Mouse (Mus musculus) liver, embryonic 13.5 days (tissue): Measurements from ENCODE around the gene Luzp1. TPM values are rescaled to one million over a fixed set of nuclear protein-coding genes. Genes with fewer than 3 reads are reported as not detected.

ENCODE experiments used
- ATAC-seq: fragments of 200-750 bp; cut with Nextera tagmentation; 2 replicates; pipeline ENCODE4 v1.8.0; 2017; ENCODE audit warnings: low read depth, mild to moderate bottlenecking, moderate number of reproducible peaks, moderate library complexity
- DNase-seq: peaks from one replicate; pipeline ENCODE4 v3.0.0; 2022
- H3K27ac ChIP-seq: fragments of 300-500 bp; sonication (generic); 2 replicates; pipeline ENCODE4 v1.5.1; 2015; ENCODE audit warnings: moderate library complexity, mild to moderate bottlenecking, inconsistent platforms
- H3K27me3 ChIP-seq: fragments of 300-500 bp; sonication (generic); 2 replicates; pipeline ENCODE4 v1.6.1; 2015; ENCODE audit warnings: mild to moderate bottlenecking, inconsistent platforms
- H3K36me3 ChIP-seq: fragments of 300-500 bp; sonication (generic); 2 replicates; pipeline ENCODE4 v1.6.1; 2015; ENCODE audit warnings: mild to moderate bottlenecking, inconsistent platforms
- H3K4me1 ChIP-seq: fragments of 300-500 bp; sonication (generic); replicated peaks from 2 replicates; pipeline ENCODE4 v1.6.1; 2015; ENCODE audit warnings: inconsistent platforms
- H3K4me2 ChIP-seq: fragments of 300-500 bp; sonication (generic); 2 replicates; pipeline ENCODE4 v1.6.1; 2015; ENCODE audit warnings: inconsistent platforms, mild to moderate bottlenecking, moderate library complexity
- H3K4me3 ChIP-seq: fragments of 300-500 bp; sonication (generic); replicated peaks from 2 replicates; pipeline ENCODE4 v1.5.1; 2015; ENCODE audit warnings: mild to moderate bottlenecking, inconsistent platforms
- H3K9ac ChIP-seq: fragments of 300-500 bp; sonication (generic); 2 replicates; pipeline ENCODE4 v1.6.1; 2015; ENCODE audit warnings: mild to moderate bottlenecking, inconsistent platforms
- H3K9me3 ChIP-seq: fragments of 300-500 bp; sonication (generic); replicated peaks from 2 replicates; pipeline ENCODE4 v1.6.1; 2016; ENCODE audit warnings: inconsistent platforms
- WGBS: fragments of 180-500 bp; shearing (Covaris S2); methylation state at CpG from one replicate; pipeline ENCODE4 v1.1.7; 2015; ENCODE audit not compliant: insufficient replicate concordance; 5-methylcytosine and 5-hydroxymethylcytosine counted together
- polyA plus RNA-seq: library from polyadenylated mRNA; unstranded; fragments of >200 nt; fragmentation: Nextera tagmentation; extraction: Ambion mirVana; gene quantifications from 2 replicates; pipeline ENCODE4 v1.2.1, GENCODE M21; 2015

Gene Luzp1
- 17.3 and 19.3 TPM in 2 replicates for polyA plus RNA-seq

DNA sequence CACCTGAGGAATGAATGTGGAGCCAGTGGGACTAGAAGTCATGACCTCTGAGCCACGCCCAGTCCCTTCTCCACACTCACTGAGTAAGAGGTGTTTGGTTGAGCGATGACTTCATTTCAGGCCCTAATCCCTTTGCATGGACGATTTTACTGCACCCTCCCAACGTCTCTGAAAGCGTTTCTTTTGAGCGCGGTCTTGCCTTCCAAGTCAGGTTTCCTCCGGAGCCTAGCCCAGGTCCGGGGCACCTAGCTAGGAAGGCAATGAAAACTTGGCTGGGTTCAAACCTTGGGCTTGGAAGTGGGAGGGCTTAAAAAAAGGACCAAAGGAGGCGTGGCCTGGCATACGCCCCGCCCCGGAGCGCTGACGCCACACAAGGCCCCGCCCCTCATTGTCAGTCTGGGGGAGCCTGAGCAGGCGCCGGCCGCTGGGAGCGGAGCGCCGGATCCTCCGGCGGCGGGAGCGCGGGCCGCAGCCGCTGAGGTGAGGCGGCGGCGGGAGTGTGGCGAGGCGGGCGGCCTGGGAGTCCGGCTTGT lies at the start of gene Luzp1:
TSS of gene Luzp1 (plus strand) at position 391 of the 533 bp plus-strand sequence.
- no peaks in the 10 kb centered on the region for H3K36me3 ChIP-seq
- ATAC-seq (peak; percentile 88), DNase-seq (peak; percentile 81)
- H3K9ac ChIP-seq = peak within 1 kb of the TSS; percentile 78
- WGBS = 2% methylated on average over 35 of the region's 36 CpGs
- H3K27ac ChIP-seq = peak within 1 kb of the TSS; percentile 74
- peaks cover 39% of the 10 kb centered on the region for H3K4me1 ChIP-seq
- peak within 1 kb of the TSS; percentile 92 for H3K4me2 ChIP-seq
- H3K27me3 ChIP-seq = peaks cover 51% of the 10 kb centered on the region
- H3K9me3 ChIP-seq = no peaks in the 10 kb centered on the region
- H3K4me3 ChIP-seq = peak within 1 kb of the TSS; percentile 75

DNA sequence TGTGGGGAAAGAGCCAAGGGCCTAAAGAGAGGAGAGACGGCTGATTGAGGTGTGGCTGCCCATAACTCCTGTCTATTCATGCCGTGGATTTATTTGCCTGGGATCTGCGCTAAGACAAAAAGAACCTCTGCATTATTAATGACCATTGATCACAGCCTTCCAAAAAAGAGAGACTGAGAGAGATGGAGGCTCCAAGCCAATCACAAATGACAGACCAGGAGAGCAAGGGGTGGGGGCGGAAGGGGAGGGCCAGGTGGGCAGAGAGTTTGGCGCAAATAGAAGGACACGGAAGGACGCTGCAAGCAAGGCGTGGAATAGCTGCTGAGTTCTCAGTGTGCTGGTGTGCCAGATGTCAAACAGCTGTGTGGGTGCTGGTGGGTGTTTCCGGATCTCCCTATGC lies 46.3 kb upstream of the Luzp1 start, which contains the start of gene Htr1d:
TSS of gene Htr1d (plus strand) at position 301 of the 400 bp plus-strand sequence.
- Histone ChIP-seq H3K4me3 (peak within 1 kb of the TSS; percentile 48), H3K9me3 (no peaks in the 10 kb centered on the region), H3K4me2 (peak within 1 kb of the TSS; percentile 67), H3K4me1 (peaks cover 11% of the 10 kb centered on the region; the same call in 1 of the 2 replicates), H3K27me3 (peaks cover 74% of the 10 kb centered on the region), H3K9ac (no peak within 1 kb of the TSS), H3K27ac (no peak within 1 kb of the TSS), H3K36me3 (no peaks in the 10 kb centered on the region)
- no peak for DNase-seq
- no peak for ATAC-seq
- WGBS = 63% methylated on average over 9 of the region's 9 CpGs

DNA sequence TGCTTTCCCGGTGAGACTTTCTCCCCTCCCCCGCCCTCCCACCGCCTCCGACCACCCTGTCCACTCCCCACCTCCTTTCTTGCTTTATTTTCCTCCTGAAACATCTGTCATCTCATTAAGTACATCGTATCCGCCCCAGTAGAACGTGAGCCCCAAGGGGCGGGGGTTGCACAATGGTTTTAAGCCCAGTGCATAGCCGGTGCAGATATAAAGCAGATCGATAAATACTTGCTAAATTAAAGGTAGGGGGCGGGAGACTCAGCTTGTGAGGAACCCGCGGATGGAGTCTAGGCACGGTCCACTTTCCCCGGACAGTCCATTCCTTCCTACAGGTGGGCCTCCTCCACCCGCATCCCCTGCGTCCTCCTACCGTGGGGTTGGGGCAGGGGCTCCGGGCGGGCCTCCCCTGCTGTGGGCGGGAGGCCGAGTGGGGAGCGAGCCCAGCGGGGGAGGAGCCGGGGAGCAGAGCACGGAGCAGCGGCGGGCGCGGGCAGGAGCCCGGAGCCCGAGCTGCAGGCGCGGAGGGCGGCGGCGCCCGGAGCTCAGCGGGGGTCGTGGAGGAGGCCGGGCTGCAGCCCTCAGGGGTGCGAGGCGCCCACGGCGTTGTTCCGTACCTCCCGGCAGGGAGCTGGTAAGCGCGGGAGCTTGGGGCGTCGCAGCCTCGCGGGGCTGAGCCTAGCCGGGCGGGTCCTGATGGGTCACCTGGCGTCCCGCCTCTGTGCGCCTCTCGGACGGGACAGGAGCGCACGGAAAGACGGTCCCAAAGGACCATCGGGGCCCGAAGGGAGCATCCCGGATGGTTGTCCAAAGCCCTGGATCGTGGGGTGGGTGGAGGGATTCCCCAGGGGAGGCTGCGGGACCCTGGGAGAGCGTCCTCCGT lies 45.2 kb upstream of the Luzp1 start:
- no peak for DNase-seq

DNA sequence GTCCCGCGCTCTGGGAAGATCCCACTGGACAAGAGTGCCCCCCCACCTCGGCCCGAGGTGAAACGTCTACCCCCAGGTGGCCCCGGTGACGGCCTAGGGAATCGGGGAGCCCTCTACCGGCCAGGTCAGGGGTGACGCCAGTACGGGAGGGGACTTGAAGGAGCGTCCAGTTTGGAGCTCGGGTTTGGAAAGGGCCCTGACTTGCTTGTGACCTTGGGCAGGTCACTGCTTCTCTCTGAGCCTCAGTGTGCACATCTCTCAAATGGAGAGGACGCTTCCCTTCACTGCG lies 44.6 kb upstream of the Luzp1 start:
- DNase-seq (no peak), ATAC-seq (no peak)
- 6% methylated on average over 15 of the region's 15 CpGs for WGBS
- Histone ChIP-seq H3K9me3 (no peaks in the 10 kb centered on the region), H3K27ac (no peak overlapping the region), H3K4me2 (peak overlapping the region; percentile 67), H3K27me3 (peaks cover 62% of the 10 kb centered on the region), H3K4me3 (peak overlapping the region; percentile 48), H3K36me3 (no peaks in the 10 kb centered on the region), H3K4me1 (peaks cover 11% of the 10 kb centered on the region; the same call in 1 of the 2 replicates), H3K9ac (no peak overlapping the region)

More for the DNA sequence above, 45.2 kb upstream of the Luzp1 start:
- Histone ChIP-seq H3K4me3 (peak overlapping the region; percentile 48), H3K9me3 (no peaks in the 10 kb centered on the region), H3K36me3 (no peaks in the 10 kb centered on the region), H3K9ac (no peak overlapping the region), H3K27me3 (peaks cover 67% of the 10 kb centered on the region), H3K4me1 (peaks cover 11% of the 10 kb centered on the region; the same call in 1 of the 2 replicates), H3K27ac (no peak overlapping the region), H3K4me2 (peak overlapping the region; percentile 67)
- WGBS = 2% methylated on average over 70 of the region's 70 CpGs
- no peak for ATAC-seq

DNA sequence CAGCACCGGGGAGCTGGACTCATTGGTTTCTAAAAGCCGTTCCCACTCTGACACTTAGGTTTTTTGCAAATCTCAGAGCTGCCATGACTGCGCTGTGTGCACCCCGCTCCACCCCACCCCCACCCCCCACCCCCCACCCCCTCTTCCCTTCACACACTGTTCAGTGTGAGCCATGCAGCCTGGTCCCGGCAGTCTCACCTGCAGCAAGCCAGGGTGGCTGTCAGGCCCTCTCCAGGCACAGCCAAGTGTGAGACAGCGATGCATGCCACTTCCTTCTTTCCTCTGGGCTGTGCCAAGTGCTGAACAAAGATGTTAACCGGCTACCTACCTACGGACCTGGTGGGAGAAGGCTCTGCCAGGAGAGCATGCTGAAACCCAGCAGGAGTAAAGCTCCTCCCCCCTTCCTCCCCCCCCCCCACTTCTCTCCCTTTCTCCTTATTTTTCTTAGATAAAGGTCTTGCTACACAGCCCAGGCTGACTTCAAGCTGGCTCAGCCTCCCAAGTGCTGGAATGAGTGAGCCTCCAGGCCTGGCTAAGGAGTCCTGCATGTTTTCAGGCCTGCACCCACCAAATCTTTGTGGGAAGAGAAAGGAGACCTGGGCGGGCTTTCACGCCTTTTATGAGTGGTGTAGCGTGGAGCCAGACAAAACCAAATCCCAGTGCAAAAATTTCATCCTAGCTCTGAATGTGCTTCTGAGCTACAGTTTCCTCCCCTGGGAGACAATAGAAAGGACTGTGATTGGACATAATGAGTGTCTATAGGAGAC lies 38.8 kb upstream of the Luzp1 start:
- no peaks in the 10 kb centered on the region for H3K9me3 ChIP-seq
- H3K36me3 ChIP-seq = no peaks in the 10 kb centered on the region
- no peaks in the 10 kb centered on the region for H3K4me1 ChIP-seq
- ATAC-seq = no peak
- peaks cover 12% of the 10 kb centered on the region for H3K27me3 ChIP-seq
- no peak overlapping the region for H3K9ac ChIP-seq
- WGBS = 43% methylated on average over 11 of the region's 11 CpGs
- no peak overlapping the region for H3K4me3 ChIP-seq
- DNase-seq = no peak
- no peak overlapping the region for H3K27ac ChIP-seq
- H3K4me2 ChIP-seq = no peak overlapping the region

DNA sequence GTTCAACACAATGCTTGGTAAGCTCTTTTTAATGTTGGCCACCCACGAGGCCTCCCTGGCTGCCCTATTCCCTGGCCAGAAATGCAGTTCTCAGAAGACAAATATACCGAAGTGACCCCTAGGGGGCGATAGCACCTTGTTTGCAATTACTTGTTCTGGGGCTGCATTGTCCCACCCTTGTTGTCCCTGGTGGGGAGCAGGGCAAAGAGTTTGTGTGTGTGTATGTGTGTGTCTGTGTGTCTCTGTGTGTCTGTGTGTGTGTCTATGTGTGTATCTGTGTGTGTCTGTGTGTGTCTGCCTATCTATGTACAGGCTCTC lies 38.2 kb upstream of the Luzp1 start:
- peak; percentile 40 for DNase-seq
- Histone ChIP-seq H3K4me1 (no peaks in the 10 kb centered on the region), H3K4me2 (no peak overlapping the region), H3K9ac (no peak overlapping the region), H3K27me3 (peaks cover 7% of the 10 kb centered on the region), H3K9me3 (no peaks in the 10 kb centered on the region), H3K27ac (no peak overlapping the region), H3K36me3 (no peaks in the 10 kb centered on the region), H3K4me3 (no peak overlapping the region)
- ATAC-seq = no peak
- 1% methylated on average over 3 of the region's 3 CpGs for WGBS

DNA sequence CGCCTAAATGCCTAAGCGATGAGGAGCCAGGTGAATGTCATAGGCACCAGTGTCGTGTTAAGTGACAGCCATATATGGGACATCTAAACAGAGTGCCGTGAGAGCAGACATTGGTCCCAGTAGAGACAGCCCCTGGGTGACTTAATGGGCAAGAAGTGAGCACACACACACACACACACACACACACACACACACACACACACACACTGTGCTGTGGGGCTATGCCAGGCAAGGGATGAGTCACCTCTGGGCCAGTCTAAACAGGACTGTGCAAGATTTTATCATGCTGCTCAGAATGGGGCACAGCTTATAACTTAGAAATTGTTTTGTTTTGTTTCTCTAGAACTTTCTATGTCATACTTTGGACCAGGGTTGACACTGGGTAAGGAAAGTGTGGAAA lies 35.5 kb upstream of the Luzp1 start:
- no peak for DNase-seq
- H3K4me1 ChIP-seq = no peaks in the 10 kb centered on the region
- no peaks in the 10 kb centered on the region for H3K27me3 ChIP-seq
- H3K4me3 ChIP-seq = no peak overlapping the region
- no peaks in the 10 kb centered on the region for H3K36me3 ChIP-seq
- no peak overlapping the region for H3K4me2 ChIP-seq
- no peaks in the 10 kb centered on the region for H3K9me3 ChIP-seq
- no peak overlapping the region for H3K9ac ChIP-seq
- H3K27ac ChIP-seq = no peak overlapping the region
- 81% methylated on average over 4 of the region's 4 CpGs for WGBS
- no peak for ATAC-seq

DNA sequence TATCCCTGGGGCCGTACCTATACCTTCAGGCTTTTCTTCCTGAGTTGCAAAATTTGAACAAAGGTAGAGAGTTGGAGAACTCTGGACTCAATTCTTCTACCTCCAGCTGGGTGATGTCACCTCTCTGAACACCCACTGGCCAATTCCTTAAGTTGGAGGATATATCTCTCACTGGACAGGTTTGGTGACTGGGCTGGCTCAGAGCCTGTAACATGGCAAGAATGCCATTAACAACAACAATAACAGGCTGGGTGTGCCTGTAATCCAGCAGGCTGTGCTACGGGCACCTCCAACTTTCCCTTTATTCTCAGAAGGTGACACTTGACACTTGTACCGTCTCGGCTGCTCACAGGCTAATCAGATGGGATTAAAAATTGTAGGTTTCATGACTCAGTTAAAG lies 30.5 kb upstream of the Luzp1 start:
- no peak overlapping the region for H3K4me3 ChIP-seq
- ATAC-seq = no peak
- no peak overlapping the region for H3K27ac ChIP-seq
- no peaks in the 10 kb centered on the region for H3K9me3 ChIP-seq
- no peaks in the 10 kb centered on the region for H3K36me3 ChIP-seq
- H3K4me2 ChIP-seq = no peak overlapping the region
- no peaks in the 10 kb centered on the region for H3K27me3 ChIP-seq
- no peak overlapping the region for H3K9ac ChIP-seq
- no peak for DNase-seq
- H3K4me1 ChIP-seq = no peaks in the 10 kb centered on the region
- 70% methylated on average over 4 of the region's 4 CpGs for WGBS

DNA sequence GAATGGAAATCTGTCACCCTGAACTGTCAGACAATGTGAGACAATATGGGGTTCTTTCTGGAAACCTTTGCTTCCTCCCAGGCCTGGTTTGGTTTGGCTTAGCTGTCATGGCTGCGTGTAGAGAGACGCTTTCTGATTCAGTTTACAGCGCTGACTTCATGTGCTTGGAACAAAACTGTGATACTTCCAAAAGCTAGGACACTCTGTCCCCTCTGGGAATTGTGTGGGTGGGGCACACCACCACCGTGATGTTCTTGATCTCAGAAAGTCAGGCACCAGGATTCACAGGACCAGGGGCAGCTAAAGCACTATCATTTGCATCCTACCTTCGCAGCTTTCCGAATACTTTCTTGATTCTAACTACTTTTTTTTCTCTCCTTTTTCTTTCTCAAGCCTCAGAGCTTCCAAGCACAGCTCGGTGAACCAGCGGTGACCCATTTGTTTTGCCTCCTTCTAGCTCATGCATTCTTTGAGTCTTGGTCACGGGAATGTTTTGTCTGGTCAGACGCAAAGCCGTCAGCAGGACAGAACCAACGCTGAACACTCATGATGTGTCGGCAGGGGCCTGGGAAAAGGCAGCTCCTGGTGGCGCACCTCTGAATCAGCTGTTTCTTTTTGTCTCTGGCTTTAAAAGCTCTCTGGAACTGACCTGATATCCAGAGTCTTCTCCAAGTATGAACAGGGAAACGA lies 28.1 kb upstream of the Luzp1 start:
- 75% methylated on average over 15 of the region's 15 CpGs for WGBS
- H3K4me3 ChIP-seq = no peak overlapping the region
- H3K9ac ChIP-seq = no peak overlapping the region
- DNase-seq (no peak), ATAC-seq (no peak)
- no peaks in the 10 kb centered on the region for H3K4me1 ChIP-seq
- H3K9me3 ChIP-seq = no peaks in the 10 kb centered on the region
- H3K4me2 ChIP-seq = no peak overlapping the region
- H3K36me3 ChIP-seq = no peaks in the 10 kb centered on the region
- H3K27me3 ChIP-seq = no peaks in the 10 kb centered on the region
- no peak overlapping the region for H3K27ac ChIP-seq

DNA sequence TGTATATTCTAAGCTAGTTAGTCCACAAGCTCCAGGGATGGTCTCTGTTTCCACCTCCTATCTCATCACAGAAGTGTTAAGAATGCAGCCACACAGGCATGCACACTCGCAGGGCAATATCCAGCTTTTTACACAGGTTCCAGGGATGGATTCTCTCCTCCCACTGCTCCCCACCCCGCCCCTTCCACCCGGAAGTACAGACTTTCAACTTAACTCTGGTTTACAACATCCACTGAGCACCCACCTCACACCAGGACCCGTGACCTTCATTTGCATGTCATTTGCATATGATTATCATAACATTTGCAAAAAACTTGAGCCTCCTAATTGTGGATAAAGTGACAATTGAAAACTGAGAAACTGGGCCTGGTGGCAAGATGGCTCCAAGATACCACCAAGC lies 25.0 kb upstream of the Luzp1 start:
- ATAC-seq (no peak), DNase-seq (no peak)
- Histone ChIP-seq H3K4me1 (no peaks in the 10 kb centered on the region), H3K4me3 (no peak overlapping the region), H3K4me2 (no peak overlapping the region), H3K9me3 (no peaks in the 10 kb centered on the region), H3K27ac (no peak overlapping the region), H3K27me3 (no peaks in the 10 kb centered on the region), H3K9ac (no peak overlapping the region), H3K36me3 (no peaks in the 10 kb centered on the region)
- WGBS = 60% methylated on average over 4 of the region's 4 CpGs

DNA sequence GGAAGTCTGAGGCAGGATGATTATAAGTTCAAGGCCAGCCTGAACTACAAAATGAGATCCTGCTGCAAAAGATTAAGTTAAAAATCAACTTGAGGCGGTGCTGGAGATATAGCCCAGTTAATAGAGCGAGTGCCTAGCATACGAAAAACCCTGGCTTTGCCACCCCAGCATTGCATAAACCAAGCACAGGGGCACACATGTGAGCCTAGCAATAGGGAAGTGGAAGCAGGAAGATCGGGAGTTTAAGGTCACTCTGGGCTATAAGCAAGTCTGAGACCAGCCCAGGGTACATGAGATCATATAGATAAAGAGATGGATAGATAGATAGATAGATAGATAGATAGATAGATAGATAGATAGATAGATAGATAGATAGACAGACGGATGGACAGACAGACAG lies 19.8 kb upstream of the Luzp1 start:
- no peaks in the 10 kb centered on the region for H3K9me3 ChIP-seq
- no peak overlapping the region for H3K4me3 ChIP-seq
- 63% methylated on average over 5 of the region's 5 CpGs for WGBS
- no peaks in the 10 kb centered on the region for H3K27me3 ChIP-seq
- ATAC-seq (no peak), DNase-seq (no peak)
- no peaks in the 10 kb centered on the region for H3K36me3 ChIP-seq
- H3K27ac ChIP-seq = no peak overlapping the region
- no peak overlapping the region for H3K4me2 ChIP-seq
- H3K9ac ChIP-seq = no peak overlapping the region
- peaks cover 10% of the 10 kb centered on the region for H3K4me1 ChIP-seq
